Mouse (Mus musculus) T-helper 2 cell (primary cell): ENCODE measurements around the gene Mab21l3.

Experiments
- in situ Hi-C: fragments of 300-600 bp; cut with MboI, MseI; formaldehyde crosslinking; loops from one replicate; pipeline ENCODE4 v1.15.1; 2025; ENCODE audit warnings: high pct_unique_total_duplicates

Mab21l3 gene

DNA sequence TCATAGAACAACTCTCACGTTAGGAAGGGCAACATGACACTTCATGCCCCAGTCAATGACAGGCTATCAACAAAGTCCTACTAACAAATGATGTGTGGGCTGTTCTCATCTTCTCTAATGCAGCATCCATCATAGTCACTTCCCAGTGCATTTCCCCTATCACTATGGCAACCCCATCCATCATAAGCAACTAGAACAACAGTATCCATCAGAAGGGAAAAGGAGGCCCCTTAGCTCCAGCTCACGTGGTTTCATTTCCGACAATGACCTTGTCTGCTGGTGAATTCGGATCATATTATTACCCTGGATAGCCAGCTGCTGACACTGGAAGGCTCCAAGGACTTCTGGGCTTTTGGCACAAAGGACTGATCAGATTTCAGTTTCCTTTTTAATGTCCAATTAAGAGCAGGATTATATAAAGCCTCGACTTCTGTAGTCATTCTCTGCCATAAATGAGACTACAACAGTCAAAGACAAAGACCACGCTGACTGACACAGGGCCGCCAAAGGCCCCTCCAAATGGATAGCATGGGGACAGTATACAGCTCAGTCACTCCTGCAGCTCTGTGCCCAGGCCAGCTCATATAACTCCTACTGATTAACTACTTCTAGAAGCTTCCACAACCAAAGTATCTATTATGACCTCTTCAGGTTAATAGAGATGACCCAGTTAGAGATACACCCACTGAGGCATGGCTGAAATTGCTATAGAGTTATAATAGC lies 6.2 kb downstream of the Mab21l3 start:
- in situ Hi-C loops, result no loop called here

DNA sequence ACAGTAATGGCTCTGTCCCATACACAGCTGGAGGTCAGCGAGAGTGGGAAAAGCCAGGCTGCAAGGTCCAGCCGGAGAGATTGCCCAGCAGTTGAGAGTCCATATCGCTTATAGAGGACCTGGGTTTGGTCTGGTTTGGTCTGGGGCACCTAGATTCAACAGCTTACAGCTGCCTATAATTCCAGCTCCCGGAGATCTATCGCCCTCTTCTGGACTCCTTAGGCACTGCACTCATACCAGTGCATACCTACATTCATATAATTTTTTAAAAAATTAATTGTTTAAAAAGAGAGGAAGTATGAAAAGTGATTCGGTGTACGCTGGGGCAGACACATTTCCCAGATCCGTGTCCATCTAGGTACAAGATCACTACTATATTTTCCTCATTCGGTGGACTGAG lies 9.4 kb downstream of the Mab21l3 start:
- in situ Hi-C loops, result no loop called here

DNA sequence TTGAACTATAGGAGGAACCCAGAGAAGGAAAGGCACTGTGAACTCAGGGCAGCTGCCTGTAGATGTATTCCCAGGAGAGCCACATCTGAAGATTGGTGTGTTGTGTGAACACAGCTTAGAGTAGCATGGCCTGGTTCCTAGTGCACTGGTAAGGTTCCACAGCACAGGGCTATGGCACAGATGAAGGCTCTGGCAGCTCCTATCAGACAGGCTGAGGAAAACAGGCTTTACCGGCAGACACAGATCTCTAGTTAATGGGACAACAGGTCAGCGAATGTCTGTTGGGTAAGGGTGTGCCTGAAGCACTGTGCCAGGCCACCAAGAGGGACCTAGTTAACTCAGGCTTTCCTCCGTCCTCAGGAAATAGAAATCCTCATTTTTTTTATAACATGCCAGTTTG lies 11.8 kb downstream of the Mab21l3 start:
- in situ Hi-C loops, result no loop called here

DNA sequence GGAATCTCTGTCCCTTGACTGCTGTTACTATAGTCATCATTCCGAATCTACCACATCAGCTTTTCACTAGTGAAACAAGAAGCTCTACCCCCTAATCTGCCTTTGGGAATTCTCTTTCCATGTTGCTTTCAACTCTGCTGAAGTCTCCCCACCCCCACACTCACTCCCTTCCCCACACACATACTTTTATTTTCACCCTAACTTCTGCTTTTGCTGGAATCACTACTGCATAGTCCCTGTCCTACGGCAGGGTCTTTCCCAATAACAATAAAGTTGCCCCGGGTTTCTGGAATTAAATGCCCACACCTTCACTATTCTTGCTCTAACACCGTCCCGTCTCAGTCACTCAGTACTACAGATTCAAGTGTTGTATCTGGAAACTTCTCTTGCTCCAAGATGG lies 12.2 kb downstream of the Mab21l3 start:
- in situ Hi-C loops, result no loop called here

DNA sequence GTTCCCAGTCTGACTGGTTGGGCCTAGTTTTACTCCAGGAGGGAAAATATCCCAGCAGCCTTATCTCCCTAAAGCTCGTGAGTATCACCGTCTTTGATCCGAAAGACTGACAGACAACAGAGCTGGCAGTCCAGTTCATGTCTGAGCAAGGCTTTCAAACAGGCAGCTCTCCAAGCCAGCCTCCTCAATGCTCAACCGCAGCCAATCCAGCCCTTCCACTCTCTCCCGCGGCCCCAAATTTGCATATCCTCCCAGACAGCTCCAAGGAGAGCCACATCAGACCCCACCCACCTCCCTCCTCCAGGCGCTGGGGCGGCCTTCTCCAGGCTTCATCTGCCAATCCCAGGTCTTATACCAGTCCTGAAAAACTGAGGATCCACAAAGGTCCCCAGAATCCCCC lies 12.7 kb downstream of the Mab21l3 start:
- in situ Hi-C loops, result no loop called here

DNA sequence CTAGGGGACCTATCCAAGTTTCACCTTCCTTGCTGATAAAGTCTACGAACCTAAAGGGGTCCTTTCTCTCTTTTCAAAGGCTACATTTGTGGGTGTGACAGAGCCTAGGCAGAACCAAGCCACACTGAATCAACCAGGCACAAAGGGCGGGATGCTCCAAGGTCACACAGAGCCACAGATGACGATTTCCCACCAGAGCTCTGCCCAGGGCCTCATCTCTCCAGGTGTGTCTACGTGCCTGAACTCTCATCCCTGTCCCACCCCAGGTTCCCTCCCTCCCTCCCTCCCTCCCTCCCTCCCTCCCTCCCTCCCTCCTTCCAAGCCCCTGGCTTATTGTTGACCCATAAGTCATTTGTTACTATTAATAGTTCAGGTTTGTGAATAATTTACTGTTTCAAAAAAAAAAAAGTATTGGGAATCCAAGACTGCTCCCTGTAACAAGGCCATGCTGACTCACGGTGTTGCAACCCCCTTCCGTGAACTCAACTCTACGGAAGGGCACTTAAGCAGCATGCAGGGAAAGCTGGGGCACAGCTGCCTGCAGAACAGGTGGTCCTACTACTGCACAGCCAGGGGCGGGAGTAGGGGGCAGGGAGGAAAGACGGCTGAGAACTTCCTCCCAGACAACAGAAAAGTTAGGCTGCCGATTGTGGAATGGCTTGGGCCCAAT lies 17.4 kb downstream of the Mab21l3 start:
- in situ Hi-C loops, result no loop called here

DNA sequence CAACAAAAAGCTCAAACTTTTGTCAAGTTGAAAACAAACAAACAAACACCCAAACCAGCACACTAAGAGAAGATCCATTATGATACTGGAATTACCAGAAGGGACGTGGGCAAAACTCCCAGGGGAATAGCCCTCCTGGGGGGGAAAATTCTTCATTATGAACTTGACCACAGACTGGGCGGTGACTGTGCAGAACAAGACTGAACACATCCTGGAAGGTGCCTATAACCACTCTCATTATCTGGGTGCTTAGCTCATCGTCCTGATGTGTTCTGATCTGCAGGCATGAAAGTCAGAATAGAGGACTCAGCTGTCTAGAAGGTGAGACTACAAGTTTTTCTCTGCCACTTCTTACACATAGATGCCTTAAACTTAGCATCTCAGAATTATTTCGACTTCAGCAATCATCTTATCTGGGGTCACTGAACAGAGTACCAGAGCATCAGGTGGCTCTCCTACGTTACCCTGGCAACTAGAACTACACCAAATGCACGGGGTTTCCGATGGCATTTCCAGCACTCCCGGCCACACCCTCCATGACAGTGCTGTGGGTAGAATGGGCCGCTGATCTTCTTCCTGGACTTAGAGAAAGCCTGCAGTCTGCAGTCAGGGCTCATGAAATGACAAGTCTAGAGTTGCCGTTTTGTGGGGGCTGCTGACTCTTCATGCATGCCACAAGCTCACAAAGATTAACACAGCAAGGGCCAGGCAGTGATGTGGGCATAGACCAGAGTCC lies 18.7 kb downstream of the Mab21l3 start:
- in situ Hi-C loops, result loop anchor here (10.0 kb wide), 1 partner anchor 1685 kb away; no protein-coding TSS in a partner anchor

DNA sequence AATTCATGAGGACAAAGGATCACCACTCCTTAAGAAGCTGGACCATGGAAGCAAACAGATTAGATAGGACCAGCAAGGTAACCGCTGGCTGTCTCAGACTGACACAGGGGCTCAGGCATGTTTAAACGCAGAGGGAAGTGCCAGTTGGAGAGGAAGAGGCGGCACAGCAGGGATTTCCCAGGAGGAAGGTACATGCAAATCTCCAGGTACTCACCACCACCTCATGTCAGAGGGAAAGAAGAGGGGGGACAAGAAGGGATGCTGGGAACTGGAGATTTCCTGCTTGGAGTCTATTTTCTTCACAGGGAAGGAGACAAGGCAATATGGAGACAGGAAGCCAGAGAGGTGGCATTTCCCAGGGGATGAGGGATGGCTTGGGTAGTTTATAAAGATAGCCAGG lies 20.2 kb downstream of the Mab21l3 start:
- in situ Hi-C loops, result loop anchor here (10.0 kb wide), 1 partner anchor 1684 kb away; no protein-coding TSS in a partner anchor

DNA sequence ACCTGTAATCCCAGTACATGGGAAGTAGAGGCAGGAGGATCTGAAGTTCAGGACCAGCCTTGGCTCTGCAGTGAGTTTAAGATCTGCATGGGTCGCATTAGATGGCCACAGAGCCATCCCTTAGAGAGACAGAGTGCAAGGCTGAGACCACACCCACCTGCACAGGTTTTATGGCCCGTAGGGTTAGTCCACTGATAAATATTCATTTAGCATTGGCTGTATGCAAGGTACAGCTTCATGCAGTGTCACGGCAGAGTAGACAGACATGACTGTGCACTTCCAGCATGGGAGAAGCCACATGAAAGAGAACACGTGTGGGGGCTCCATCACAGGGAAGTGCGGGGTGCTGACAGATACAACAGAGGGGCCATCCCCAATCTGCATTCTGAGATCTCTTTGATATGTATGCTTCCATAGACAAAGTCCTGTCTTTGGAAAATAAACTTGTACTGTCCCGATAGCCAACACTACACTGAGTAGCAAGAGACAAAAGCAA lies 21.5 kb downstream of the Mab21l3 start:
- in situ Hi-C loops, result loop anchor here (10.0 kb wide), 1 partner anchor 1682 kb away; no protein-coding TSS in a partner anchor

DNA sequence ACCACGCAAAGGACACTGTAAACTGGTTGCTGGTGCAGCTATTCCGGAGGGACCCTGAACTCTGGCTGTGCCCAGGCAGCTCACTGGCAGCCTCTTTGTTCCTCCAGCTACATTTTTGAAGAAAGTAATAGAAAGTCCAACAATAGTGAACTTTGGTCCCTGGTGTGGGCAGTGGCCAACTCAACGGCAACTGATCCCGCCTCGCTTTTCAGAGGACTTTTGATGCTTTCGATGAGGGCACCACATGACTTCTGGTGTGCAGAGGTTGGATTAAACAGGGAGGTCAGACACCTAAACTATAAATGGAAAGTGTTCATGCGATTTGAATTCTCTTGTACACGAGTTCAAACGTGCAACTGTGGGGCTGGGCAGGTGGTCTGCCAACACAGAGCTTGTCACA lies 24.4 kb downstream of the Mab21l3 start:
- in situ Hi-C loops, result loop anchor here (10.0 to 25.0 kb wide), 2 partner anchors 512 to 1680 kb away; no protein-coding TSS in a partner anchor

DNA sequence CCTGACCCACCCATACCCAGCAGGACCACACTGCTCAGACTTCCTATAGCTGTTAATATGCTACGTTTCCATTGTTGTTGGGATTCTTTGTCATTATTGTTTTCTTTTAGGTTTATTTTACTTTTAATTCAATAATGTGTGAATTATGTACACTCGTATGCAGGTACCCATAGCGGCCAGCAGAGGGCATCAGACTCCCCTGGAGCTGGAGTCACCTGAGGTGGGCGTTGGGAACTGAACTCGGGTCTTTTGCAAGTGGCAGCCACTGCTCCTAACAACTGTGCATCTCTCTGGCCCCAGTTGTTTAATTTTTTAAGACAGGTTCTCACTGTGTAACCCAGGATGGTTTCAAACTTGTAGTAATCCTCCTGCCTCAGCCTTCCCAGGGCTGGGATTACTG lies 26.7 kb downstream of the Mab21l3 start:
- in situ Hi-C loops, result loop anchor here (10.0 to 25.0 kb wide), 2 partner anchors 510 to 1677 kb away; no protein-coding TSS in a partner anchor

DNA sequence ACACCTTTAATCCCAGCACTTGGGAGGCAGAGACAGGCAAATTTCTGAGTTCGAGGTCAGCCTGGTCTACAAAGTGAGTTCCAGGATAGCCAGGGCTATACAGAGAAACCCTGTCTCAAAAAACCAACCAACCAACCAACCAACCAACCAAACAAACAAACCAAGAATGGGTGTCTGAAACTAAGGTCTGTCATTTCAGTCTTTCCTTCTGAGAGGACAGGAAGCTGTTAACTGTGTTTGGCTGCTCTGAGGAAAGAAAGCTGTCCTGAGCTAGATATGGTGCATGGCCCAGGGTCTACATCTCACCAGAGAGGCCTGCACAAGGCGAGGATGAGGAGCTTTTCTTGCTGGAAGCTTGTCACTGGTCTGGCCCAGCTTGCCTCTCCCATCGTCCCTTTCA lies 28.1 kb downstream of the Mab21l3 start:
- in situ Hi-C loops, result loop anchor here (10.0 to 25.0 kb wide), 2 partner anchors 508 to 1676 kb away; no protein-coding TSS in a partner anchor

DNA sequence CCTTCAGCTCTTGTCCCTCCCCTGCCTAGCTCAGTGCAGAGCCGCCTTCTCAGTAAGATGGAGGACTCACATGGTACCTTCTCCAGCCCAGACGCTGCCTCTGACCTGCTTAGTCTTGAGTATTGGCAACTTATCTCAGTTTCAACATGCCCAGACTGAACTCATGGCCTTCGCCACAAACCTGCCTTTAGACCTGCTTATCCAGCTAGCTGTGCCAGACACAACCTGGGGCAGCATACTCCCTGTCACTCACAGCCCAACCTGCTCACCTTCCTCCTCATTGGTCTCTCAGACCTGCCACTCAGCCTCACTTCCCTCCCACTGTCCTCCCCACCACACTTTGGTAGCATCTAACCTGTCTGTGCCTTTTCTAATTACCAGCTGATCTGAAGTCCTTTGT lies 32.8 kb downstream of the Mab21l3 start:
- in situ Hi-C loops, result loop anchor here (25.0 kb wide), 1 partner anchor 504 kb away; no protein-coding TSS in a partner anchor

DNA sequence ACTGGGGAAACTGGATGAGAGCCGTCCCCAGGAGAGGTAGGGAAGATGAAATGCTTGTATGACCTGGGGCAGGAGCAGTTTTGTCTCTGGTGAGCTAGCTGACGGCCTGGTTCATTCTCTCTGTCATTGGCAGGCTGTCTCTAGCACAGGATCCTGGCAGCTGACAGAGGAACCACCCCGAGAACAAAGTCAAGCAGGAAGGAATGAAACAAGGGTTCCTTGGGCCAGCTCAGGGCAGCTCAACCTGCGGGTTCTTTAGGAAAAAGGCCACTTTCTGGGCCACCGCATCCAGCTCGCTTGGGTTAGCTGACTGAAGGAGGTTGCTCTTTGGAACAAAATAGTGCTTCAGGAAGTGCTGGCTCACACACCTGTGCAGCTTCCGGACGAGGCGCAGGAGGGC lies 34.0 kb downstream of the Mab21l3 start:
- in situ Hi-C loops, result loop anchor here (5.0 to 25.0 kb wide), 2 partner anchors 322 to 502 kb away; no protein-coding TSS in a partner anchor

DNA sequence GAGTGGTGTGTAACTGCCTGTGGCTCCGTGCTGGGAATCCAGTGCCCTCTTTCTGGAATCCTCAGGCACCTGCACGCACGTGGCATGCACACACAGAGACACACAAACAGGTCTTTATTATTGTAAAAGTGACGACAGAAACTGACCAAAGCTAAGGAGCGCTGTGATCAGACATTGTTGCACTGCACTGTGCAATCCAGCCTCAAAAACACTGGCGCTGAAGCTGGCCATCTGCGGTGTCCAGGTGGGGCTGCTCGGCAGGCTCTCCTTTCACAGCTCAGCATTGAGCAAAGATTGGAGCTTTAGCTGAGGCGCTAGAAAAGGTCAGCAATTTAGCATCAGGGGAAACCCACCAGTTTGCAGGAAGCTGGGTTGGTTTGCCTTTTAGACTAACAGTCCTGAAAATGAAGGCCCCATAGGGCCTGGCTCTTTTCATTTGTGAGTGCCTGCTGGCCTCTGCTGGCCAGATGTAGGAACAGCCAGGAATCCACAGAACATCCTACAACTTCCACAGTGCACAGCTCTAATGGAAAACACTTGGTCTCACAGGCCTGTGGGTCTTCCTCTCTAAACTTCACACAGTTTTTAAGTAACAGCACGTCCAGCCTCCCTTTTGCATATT lies 36.3 kb downstream of the Mab21l3 start:
- in situ Hi-C loops, result loop anchor here (5.0 to 25.0 kb wide), 2 partner anchors 320 to 500 kb away; no protein-coding TSS in a partner anchor

DNA sequence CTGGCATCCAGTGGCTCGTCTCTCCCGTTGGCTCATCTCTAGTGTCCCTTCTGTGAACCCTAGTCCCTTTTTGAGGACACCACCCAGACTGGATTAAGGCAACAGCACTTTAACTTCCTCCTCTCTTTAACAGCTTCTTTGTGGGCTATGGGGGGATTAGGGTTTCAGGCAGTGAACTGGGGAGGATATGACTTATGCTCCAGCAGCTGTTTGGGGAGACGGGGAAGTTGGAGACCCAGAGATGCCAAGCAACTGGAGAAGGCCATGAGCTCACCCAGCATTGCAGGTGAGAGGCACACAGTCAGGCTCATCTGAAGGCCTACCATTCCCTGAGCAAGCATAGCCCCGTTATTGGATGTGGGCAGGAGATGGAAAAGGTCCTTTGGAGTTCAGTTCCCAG lies 36.8 kb downstream of the Mab21l3 start:
- in situ Hi-C loops, result loop anchor here (5.0 to 25.0 kb wide), 2 partner anchors 320 to 500 kb away; no protein-coding TSS in a partner anchor

DNA sequence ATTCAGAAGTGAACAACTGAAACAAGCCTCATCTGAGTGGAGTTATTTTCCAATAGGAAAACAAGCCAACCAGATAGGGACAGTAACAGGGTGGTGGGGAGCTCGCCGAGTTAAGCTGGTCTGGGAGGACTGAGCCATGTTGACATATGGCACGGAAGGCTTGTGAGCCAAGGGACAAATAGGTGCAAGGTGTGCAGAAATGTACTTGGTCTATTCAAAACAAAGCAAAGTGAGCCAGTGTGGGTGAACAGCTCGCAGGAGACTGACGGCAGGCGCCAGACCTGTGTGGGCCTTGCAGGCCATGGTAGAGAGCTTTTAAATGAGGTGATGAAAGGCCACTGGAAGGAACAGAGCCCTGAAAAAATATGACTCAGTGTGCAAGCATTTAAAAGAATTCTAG lies 41.1 kb downstream of the Mab21l3 start:
- in situ Hi-C loops, result loop anchor here (10.0 to 25.0 kb wide), 2 partner anchors 495 to 1643 kb away; partner anchors contain the start of genes Gdap2 and Wdr3

DNA sequence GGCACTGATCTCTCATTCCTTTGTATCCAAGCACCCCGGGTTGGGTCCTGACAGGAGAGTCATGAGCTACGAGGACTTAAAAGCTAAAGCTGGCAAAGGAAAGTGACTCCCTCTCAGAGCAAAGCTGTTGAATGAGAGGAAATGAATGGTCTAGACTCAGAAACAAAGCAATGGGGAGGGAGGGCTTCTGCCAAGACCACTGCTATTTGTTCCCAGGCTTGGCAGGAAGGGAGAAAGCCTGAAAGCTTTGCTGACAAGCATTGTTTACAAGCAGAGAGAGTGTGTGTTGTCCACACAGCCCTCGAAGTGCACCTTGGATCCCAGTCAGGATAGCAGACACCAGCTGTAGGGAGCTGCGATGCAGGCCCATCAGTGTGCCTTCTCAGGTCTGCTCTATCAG lies 41.8 kb downstream of the Mab21l3 start:
- in situ Hi-C loops, result loop anchor here (10.0 to 25.0 kb wide), 2 partner anchors 495 to 1642 kb away; partner anchors contain the start of genes Gdap2 and Wdr3

DNA sequence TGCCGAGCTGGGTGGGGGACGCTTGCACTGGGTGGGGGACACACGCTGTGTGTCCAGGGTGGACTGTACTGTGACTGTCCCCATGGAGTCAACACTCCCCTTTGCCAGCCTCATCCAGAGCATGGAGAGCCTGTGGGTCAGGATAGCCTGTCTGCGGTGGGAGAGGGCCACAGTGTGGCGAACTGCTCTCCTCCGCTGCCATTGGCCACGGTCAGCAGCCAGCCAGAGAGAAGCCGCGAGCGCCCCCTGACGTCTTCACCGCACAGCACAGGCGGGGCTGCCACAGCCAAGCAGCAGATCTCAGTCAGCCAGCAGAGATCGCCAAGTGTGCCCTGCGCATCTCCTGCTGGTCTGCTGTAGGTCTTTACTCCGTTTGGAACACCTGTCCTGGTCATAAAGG lies 42.6 kb downstream of the Mab21l3 start:
- in situ Hi-C loops, result loop anchor here (10.0 to 25.0 kb wide), 2 partner anchors 494 to 1641 kb away; partner anchors contain the start of genes Gdap2 and Wdr3

DNA sequence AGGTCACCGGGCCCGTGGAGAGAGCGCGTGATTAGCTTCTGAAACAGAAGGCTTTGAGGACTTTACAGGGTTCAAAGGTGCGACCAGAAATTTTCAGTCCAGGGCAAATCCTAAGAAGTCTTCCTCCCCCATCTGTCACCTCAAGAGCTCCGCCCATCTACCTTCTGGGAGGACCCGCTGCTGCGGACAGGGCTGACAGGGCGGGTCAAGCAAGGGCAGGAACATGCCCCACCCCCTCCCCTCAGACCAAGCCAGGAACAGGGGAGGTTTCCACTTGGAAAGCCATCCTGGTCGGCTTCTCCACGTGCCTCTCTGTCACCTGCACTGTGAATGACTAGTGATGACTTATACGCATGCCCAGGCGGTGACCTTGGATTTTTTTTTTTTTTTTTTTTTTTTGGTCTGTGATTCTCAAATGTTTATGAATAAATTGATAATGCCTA lies 43.2 kb downstream of the Mab21l3 start:
- in situ Hi-C loops, result loop anchor here (10.0 to 25.0 kb wide), 2 partner anchors 493 to 1641 kb away; partner anchors contain the start of genes Gdap2 and Wdr3
